Mouse (Mus musculus) stomach, postnatal 0 days (tissue): ENCODE measurements at regions not wholly inside any gene's neighbourhood (a gene's known extent, or its start where the extent isn't known, plus 50 kb on each side); places are given as distances from the start of the nearest gene placed in this dataset.

Experiments
- CTCF ChIP-seq: IDR thresholded peaks from 2 replicates; pipeline ENCODE4 v1.5.1; 2016; ENCODE audit warnings: antibody characterized with exemption, low read depth, mild to moderate bottlenecking, moderate library complexity
- EP300 ChIP-seq: optimal IDR thresholded peaks from 2 replicates; pipeline ENCODE3; 2016; ENCODE audit warnings: antibody characterized with exemption

DNA sequence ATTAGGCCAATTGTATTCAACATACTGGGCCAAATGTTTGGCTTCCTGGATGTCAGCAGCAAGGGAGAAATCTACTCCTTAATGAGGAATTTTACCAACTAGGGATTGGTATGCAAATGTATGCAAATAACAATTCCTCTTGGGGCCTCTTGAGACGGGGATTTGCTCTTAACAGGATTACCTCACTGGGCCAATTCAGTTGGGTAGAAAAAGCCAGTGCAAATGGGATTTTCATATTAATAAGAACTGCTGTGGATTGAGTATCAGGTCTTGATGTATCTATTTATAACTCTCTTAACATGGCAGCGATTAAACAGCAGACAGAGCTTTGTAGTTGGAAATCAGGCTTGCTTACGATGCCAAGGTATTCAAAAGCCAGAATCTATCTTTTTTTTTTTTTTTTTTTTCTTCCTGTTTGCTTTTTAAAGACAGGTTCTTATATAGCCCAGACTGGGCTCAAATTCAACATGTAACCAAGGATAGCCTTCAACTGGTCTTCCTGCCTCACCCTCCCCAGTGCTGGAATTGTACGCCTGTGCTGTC, 95.7 kb upstream of the Fam174b start:
- TF ChIP-seq CTCF (no peak), EP300 (no peak)
